Mouse (Mus musculus) forebrain, embryonic 16.5 days (tissue): ENCODE measurements around the gene Mrps26. TPM values are rescaled to one million over a fixed set of nuclear protein-coding genes. Genes with fewer than 3 reads are reported as not detected.
A peak's percentile ranks its signal among the peaks of the same experiment; 100 is the strongest.
"Not testable (repeated sequence)": the region's sequence is repeated elsewhere in the genome, so short reads cannot be mapped to it uniquely, and the experiment has no call there.

Experiments
- ATAC-seq: fragments of 200-750 bp; cut with Nextera tagmentation; 2 replicates; pipeline ENCODE4 v1.8.0; 2017; ENCODE audit warnings: mild to moderate bottlenecking, moderate library complexity
- H3K27ac ChIP-seq: fragments of 300-500 bp; sonication (generic); 2 replicates; pipeline ENCODE4 v1.5.1; 2014; ENCODE audit warnings: low read length, control low read depth
- H3K27me3 ChIP-seq: fragments of 300-500 bp; sonication (generic); replicated peaks from 2 replicates; pipeline ENCODE4 v1.6.1; 2014; ENCODE audit warnings: low read length; ENCODE audit not compliant: control insufficient read depth, insufficient read depth
- H3K36me3 ChIP-seq: fragments of 300-500 bp; sonication (generic); 2 replicates; pipeline ENCODE4 v1.6.1; 2014; ENCODE audit not compliant: control insufficient read depth, insufficient read depth
- H3K4me1 ChIP-seq: fragments of 300-500 bp; sonication (generic); replicated peaks from 2 replicates; pipeline ENCODE4 v1.6.1; 2014; ENCODE audit warnings: low read length; ENCODE audit not compliant: control insufficient read depth, insufficient read depth
- H3K4me2 ChIP-seq: fragments of 300-500 bp; sonication (generic); 2 replicates; pipeline ENCODE4 v1.6.1; 2014; ENCODE audit warnings: mild to moderate bottlenecking, low read length, control low read depth
- H3K4me3 ChIP-seq: fragments of 300-500 bp; sonication (generic); replicated peaks from 2 replicates; pipeline ENCODE4 v1.5.1; 2014; ENCODE audit warnings: mild to moderate bottlenecking, low read length, control low read depth
- H3K9ac ChIP-seq: fragments of 300-500 bp; sonication (generic); replicated peaks from 2 replicates; pipeline ENCODE4 v1.6.1; 2014; ENCODE audit warnings: low read depth, low read length, control low read depth
- H3K9me3 ChIP-seq: fragments of 300-500 bp; sonication (generic); 2 replicates; pipeline ENCODE4 v1.6.1; 2016; ENCODE audit warnings: low read length; ENCODE audit not compliant: control insufficient read depth
- WGBS: fragments of 180-500 bp; shearing (Covaris S2); extraction: QIAGEN DNeasy Blood & Tissue Kit; methylation state at CpG from one replicate; pipeline ENCODE4 v1.1.7; 2014; 5-methylcytosine and 5-hydroxymethylcytosine counted together
- polyA plus RNA-seq: library from polyadenylated mRNA; unstranded; fragments of >200 nt; fragmentation: Nextera tagmentation; extraction: Ambion mirVana; gene quantifications from 2 replicates; pipeline ENCODE4 v1.2.1, GENCODE M21; 2015

Mrps26 gene
- polyA plus RNA-seq: 76.3 and 86.2 TPM in 2 replicates

- WGBS: under 1% methylated on average over 58 of the region's 61 CpGs
- peak; percentile 99 for ATAC-seq
- Histone ChIP-seq H3K9me3 (no peaks in the 10 kb centered on the region), H3K9ac (peak within 1 kb of the TSS; percentile 89), H3K27me3 (no peaks in the 10 kb centered on the region), H3K4me1 (peaks cover 15% of the 10 kb centered on the region), H3K4me3 (peak within 1 kb of the TSS; percentile 95), H3K36me3 (peaks cover 12% of the 10 kb centered on the region; the same call in 1 of the 2 replicates), H3K4me2 (peak within 1 kb of the TSS; percentile 83), H3K27ac (peak within 1 kb of the TSS; percentile 45; the same call in 1 of the 2 replicates)
Observed at GRCm38 (mm10) chr2:130563212-130564055, at the start of gene Mrps26. Mrps26 (plus strand) TSS chr2:130563742.

- Histone ChIP-seq H3K27ac (no peak overlapping the region), H3K9ac (no peak overlapping the region), H3K9me3 (no peaks in the 10 kb centered on the region), H3K4me1 (no peaks in the 10 kb centered on the region), H3K4me2 (no peak overlapping the region), H3K27me3 (no peaks in the 10 kb centered on the region), H3K4me3 (no peak overlapping the region), H3K36me3 (peaks cover 1% of the 10 kb centered on the region; the same call in 1 of the 2 replicates)
- WGBS: 94% methylated on average over 8 of the region's 8 CpGs
- no peak for ATAC-seq
Observed at GRCm38 (mm10) chr2:130513907-130514306, 49.6 kb upstream of the Mrps26 start.

- H3K4me1 ChIP-seq: no peaks in the 10 kb centered on the region
- WGBS: 21% methylated on average over 5 of the region's 5 CpGs
- no peaks in the 10 kb centered on the region for H3K9me3 ChIP-seq
- H3K36me3 ChIP-seq: peaks cover 11% of the 10 kb centered on the region
- no peak overlapping the region for H3K4me2 ChIP-seq
- no peak overlapping the region for H3K4me3 ChIP-seq
- H3K9ac ChIP-seq: no peak overlapping the region
- H3K27ac ChIP-seq: no peak overlapping the region
- no peak for ATAC-seq
- no peaks in the 10 kb centered on the region for H3K27me3 ChIP-seq
Observed at GRCm38 (mm10) chr2:130515791-130516190, 47.8 kb upstream of the Mrps26 start.

GRCm38 (mm10) chr2:130521927-130522326 lies 41.6 kb upstream of the Mrps26 start:
- Histone ChIP-seq H3K9me3 (no peaks in the 10 kb centered on the region), H3K4me3 (no peak overlapping the region), H3K27ac (no peak overlapping the region), H3K4me2 (no peak overlapping the region), H3K9ac (no peak overlapping the region), H3K4me1 (no peaks in the 10 kb centered on the region), H3K36me3 (peaks cover 18% of the 10 kb centered on the region), H3K27me3 (no peaks in the 10 kb centered on the region)
- no peak for ATAC-seq
- 98% methylated on average over 2 of the region's 2 CpGs for WGBS

GRCm38 (mm10) chr2:130525480-130525879 lies 38.1 kb upstream of the Mrps26 start:
- H3K9me3 ChIP-seq, H3K27ac ChIP-seq, H3K36me3 ChIP-seq, H3K4me2 ChIP-seq, ATAC-seq, H3K27me3 ChIP-seq, H3K4me3 ChIP-seq, H3K9ac ChIP-seq, H3K4me1 ChIP-seq: not testable (repeated sequence)
- 93% methylated on average over 3 of the region's 4 CpGs for WGBS

GRCm38 (mm10) chr2:130528457-130528856 lies 35.1 kb upstream of the Mrps26 start:
- no peak for ATAC-seq
- no peak overlapping the region for H3K27ac ChIP-seq

GRCm38 (mm10) chr2:130529290-130529689 lies 34.3 kb upstream of the Mrps26 start:
- ATAC-seq: no peak
- Histone ChIP-seq H3K27ac (no peak overlapping the region), H3K9me3 (no peaks in the 10 kb centered on the region), H3K36me3 (peaks cover 8% of the 10 kb centered on the region), H3K4me1 (no peaks in the 10 kb centered on the region), H3K4me3 (no peak overlapping the region), H3K9ac (no peak overlapping the region), H3K4me2 (no peak overlapping the region), H3K27me3 (no peaks in the 10 kb centered on the region)
- 88% methylated on average over 2 of the region's 2 CpGs for WGBS

More at GRCm38 (mm10) chr2:130528457-130528856, 35.1 kb upstream of the Mrps26 start:
- 78% methylated on average over 6 of the region's 6 CpGs for WGBS
- no peaks in the 10 kb centered on the region for H3K27me3 ChIP-seq
- no peaks in the 10 kb centered on the region for H3K4me1 ChIP-seq
- no peaks in the 10 kb centered on the region for H3K9me3 ChIP-seq
- H3K9ac ChIP-seq: no peak overlapping the region
- no peak overlapping the region for H3K4me2 ChIP-seq
- H3K4me3 ChIP-seq: no peak overlapping the region
- H3K36me3 ChIP-seq: peaks cover 8% of the 10 kb centered on the region

GRCm38 (mm10) chr2:130529925-130530324 lies 33.6 kb upstream of the Mrps26 start:
- Histone ChIP-seq H3K9ac (no peak overlapping the region), H3K27ac (no peak overlapping the region), H3K4me3 (no peak overlapping the region), H3K9me3 (no peaks in the 10 kb centered on the region), H3K4me2 (no peak overlapping the region), H3K36me3 (peaks cover 9% of the 10 kb centered on the region), H3K4me1 (no peaks in the 10 kb centered on the region), H3K27me3 (no peaks in the 10 kb centered on the region)
- 83% methylated on average over 7 of the region's 7 CpGs for WGBS
- ATAC-seq: no peak

- 95% methylated on average over 2 of the region's 2 CpGs for WGBS
- Histone ChIP-seq H3K27me3 (no peaks in the 10 kb centered on the region), H3K36me3 (peaks cover 16% of the 10 kb centered on the region), H3K9ac (no peak overlapping the region), H3K4me3 (no peak overlapping the region), H3K4me2 (no peak overlapping the region), H3K27ac (no peak overlapping the region), H3K9me3 (no peaks in the 10 kb centered on the region), H3K4me1 (no peaks in the 10 kb centered on the region)
- no peak for ATAC-seq
Observed at GRCm38 (mm10) chr2:130532201-130532600, 31.3 kb upstream of the Mrps26 start.
